Mouse (Mus musculus) lung, postnatal 0 days (tissue): ENCODE results near the gene Cmtm8.

ENCODE experiments used
- CTCF ChIP-seq: IDR thresholded peaks from 2 replicates; pipeline ENCODE4 v1.5.1; 2016; ENCODE audit warnings: antibody characterized with exemption, mild to moderate bottlenecking
- EP300 ChIP-seq: IDR thresholded peaks from 2 replicates; pipeline ENCODE4 v1.6.1; 2016; ENCODE audit warnings: antibody characterized with exemption, mild to moderate bottlenecking, control low read depth

GRCm38 (mm10) chr9:114788697-114789096, 55.3 kb downstream of the Cmtm8 start:
- TF ChIP-seq CTCF (no peak), EP300 (no peak)
